Mouse (Mus musculus) left cerebral cortex, adult 8-10 months (tissue): ENCODE data around the gene Elf4. TPM values are rescaled to one million over a fixed set of nuclear protein-coding genes. Genes with fewer than 3 reads are reported as not detected.
A peak's percentile ranks its signal among the peaks of the same experiment; 100 is the strongest.

Experiments
- DNase-seq, 2 experiments: peaks; one replicate each; pipeline ENCODE4 v3.0.0; 2022; ENCODE audit warnings: low spot score in 2 of 2
- total RNA-seq, 4 experiments: library from RNA; stranded (reverse); gene quantifications; 2 replicates each; pipeline ENCODE4 v1.2.4; 2022

The Elf4 gene
- total RNA-seq, 4 experiments from 2014 or later, result 1.0 to 2.8 (median 1.7) TPM

DNA sequence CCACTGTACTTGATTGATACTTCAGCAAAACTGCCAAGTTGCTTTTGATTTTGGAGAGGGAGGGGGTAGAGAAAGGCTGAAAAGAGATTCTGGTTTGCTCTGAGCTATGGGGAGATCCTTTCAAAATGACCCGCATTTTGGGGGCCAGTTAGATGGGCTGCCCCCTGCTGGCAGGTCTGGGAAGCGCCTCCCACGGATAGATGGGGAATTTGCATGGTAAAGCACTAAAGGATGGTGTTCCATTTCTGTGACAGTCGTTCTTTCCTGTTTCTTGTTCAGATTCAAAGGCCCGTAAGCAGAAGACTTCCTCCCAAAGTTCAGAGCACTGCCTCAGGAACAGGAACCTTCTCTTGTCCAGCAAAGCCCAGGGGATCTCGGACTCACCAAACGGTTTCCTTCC, 79.3 kb downstream of the Elf4 start:
- peak in 1 of 2 experiments; percentile 22 for DNase-seq

- no peak for DNase-seq
These were observed 95.1 kb downstream of the Elf4 start for GRCm38 (mm10) chrX:48367841-48368240.

DNA sequence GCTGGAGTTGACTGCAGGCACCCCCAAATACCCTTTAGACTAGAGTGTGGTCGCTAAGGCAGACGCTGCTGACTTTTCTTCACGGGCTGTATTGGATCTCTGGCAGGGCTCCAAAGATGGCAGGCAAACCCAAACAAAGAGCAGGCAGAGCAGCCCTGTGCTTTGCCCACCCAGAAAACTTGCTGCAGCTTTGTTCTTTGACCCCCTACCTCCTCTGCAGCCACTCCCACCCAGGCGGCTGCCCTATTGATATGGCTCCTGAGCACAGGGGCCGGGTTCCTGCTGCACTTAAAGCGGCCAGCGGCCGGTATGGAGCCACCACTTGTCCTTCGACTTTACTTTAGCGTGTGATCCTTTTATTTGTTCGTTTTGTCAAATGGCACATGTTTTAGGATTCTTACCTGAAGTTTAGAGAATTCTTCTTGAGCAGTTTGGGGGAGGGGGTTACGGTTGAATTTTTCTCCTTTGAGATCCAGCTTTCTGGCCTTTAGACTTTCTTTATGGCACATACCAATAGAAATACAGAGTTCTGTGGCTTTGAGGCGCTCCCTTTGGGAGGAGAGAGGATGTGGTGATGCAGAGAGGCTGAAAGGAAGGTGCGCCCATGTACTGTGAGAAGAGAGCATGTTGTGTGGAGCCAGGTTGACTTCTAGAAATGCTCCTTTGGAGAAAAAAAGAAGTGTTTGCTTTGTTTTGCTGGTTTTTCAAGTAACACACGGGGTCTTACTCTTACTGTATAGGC, 96.9 kb downstream of the Elf4 start:
- DNase-seq, result no peak

Other genes with a start within 250 kb of the Elf4 start
- 10 to 100 TPM; 14.9 to 16.8 (median 15.5) TPM for gene Utp14a, start 206.3 kb downstream of the Elf4 start, total RNA-seq
- gene Bcorl1, start 121.8 kb downstream of the Elf4 start, total RNA-seq, result 10 to 100 TPM; 19.9 to 24.8 (median 22.8) TPM
- 10 to 100 TPM; 23.6 to 26.2 (median 24.7) TPM for gene Aifm1, start 50.4 kb upstream of the Elf4 start, total RNA-seq
- 10 to 100 TPM; 30.2 to 39.6 (median 33.8) TPM for gene Rab33a, start 56.2 kb upstream of the Elf4 start, total RNA-seq
- 10 to 100 TPM; 21.1 to 24.8 (median 23.1) TPM for gene Zfp280c, start 131.4 kb upstream of the Elf4 start, total RNA-seq
- gene Slc25a14, start 160.3 kb upstream of the Elf4 start, total RNA-seq, result 10 to 100 TPM; 57.8 to 72.4 (median 66.7) TPM
- not detected for gene Gpr119, start 211.3 kb upstream of the Elf4 start, total RNA-seq
- 1 to 10 TPM; 4.5 to 5.7 (median 5.1) TPM for gene Rbmx2, start 231.9 kb upstream of the Elf4 start, total RNA-seq